Mouse (Mus musculus) midbrain, embryonic 16.5 days (tissue): ENCODE results near the gene Supt4a. TPM values are rescaled to one million over a fixed set of nuclear protein-coding genes. Genes with fewer than 3 reads are reported as not detected.

Experiments
- ATAC-seq: fragments of 200-750 bp; cut with Nextera tagmentation; 2 replicates; pipeline ENCODE4 v1.8.0; 2017; ENCODE audit warnings: moderate TSS enrichment
- H3K27ac ChIP-seq: fragments of 300-500 bp; sonication (generic); 2 replicates; pipeline ENCODE4 v1.5.1; 2014; ENCODE audit warnings: mild to moderate bottlenecking, low read length, mixed read lengths
- H3K27me3 ChIP-seq: fragments of 300-500 bp; sonication (generic); 2 replicates; pipeline ENCODE4 v1.6.1; 2014; ENCODE audit warnings: low read depth, low read length, mixed read lengths; ENCODE audit not compliant: control insufficient read depth, insufficient read depth
- H3K36me3 ChIP-seq: fragments of 300-500 bp; sonication (generic); 2 replicates; pipeline ENCODE4 v1.6.1; 2014; ENCODE audit warnings: mild to moderate bottlenecking, low read length, moderate library complexity, mixed read lengths; ENCODE audit not compliant: control insufficient read depth, insufficient read depth
- H3K4me1 ChIP-seq: fragments of 300-500 bp; sonication (generic); 2 replicates; pipeline ENCODE4 v1.6.1; 2014; ENCODE audit warnings: mild to moderate bottlenecking, low read length, mixed read lengths; ENCODE audit not compliant: control insufficient read depth, insufficient read depth
- H3K4me2 ChIP-seq: fragments of 300-500 bp; sonication (generic); 2 replicates; pipeline ENCODE4 v1.6.1; 2014; ENCODE audit warnings: mild to moderate bottlenecking, low read length, mixed read lengths
- H3K4me3 ChIP-seq: fragments of 300-500 bp; sonication (generic); 2 replicates; pipeline ENCODE4 v1.5.1; 2014; ENCODE audit warnings: low read depth, mild to moderate bottlenecking, low read length, moderate library complexity, mixed read lengths
- H3K9ac ChIP-seq: fragments of 300-500 bp; sonication (generic); 2 replicates; pipeline ENCODE4 v1.6.1; 2014; ENCODE audit warnings: low read depth, low read length, mixed read lengths
- H3K9me3 ChIP-seq: fragments of 300-500 bp; sonication (generic); replicated peaks from 2 replicates; pipeline ENCODE4 v1.6.1; 2014; ENCODE audit warnings: mild to moderate bottlenecking, low read length, mixed read lengths; ENCODE audit not compliant: control insufficient read depth, poor library complexity, severe bottlenecking
- WGBS: fragments of 180-500 bp; shearing (Covaris S2); extraction: QIAGEN DNeasy Blood & Tissue Kit; methylation state at CpG from one replicate; pipeline ENCODE4 v1.1.7; 2014; 5-methylcytosine and 5-hydroxymethylcytosine counted together
- polyA plus RNA-seq: library from polyadenylated mRNA; unstranded; fragments of >200 nt; fragmentation: Nextera tagmentation; extraction: Ambion mirVana; gene quantifications from 2 replicates; pipeline ENCODE4 v1.2.1, GENCODE M21; 2015

Gene Supt4a
- polyA plus RNA-seq, 1 experiment from 2014 or later: 127 TPM

DNA sequence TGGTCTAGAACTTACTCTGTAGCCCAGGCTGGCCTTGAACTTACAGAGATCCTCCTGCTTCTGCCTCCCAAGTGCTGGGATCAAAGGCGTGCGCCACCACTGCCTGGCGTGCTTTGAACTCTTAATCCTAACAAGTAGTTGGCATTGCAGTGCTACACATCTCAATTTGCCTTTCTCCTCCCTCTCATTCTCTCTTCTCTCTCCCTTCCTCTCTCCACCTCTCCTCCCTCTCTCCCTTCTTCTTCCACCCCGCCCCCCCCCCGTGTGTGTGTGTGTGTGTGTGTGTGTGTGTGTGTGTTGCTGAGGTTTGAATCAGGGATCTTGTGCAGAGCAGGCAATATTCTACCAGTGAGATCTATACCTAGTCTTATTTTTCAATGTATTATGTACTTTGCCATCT lies 10.0 kb downstream of the Supt4a start:
- WGBS: 97% methylated on average over 3 of the region's 5 CpGs
- no peaks in the 10 kb centered on the region for H3K27me3 ChIP-seq
- H3K27ac ChIP-seq: no peak overlapping the region
- ATAC-seq: no peak
- no peaks in the 10 kb centered on the region for H3K4me1 ChIP-seq
- peaks cover 15% of the 10 kb centered on the region for H3K36me3 ChIP-seq
- H3K4me2 ChIP-seq: no peak overlapping the region
- H3K4me3 ChIP-seq: no peak overlapping the region
- no peaks in the 10 kb centered on the region for H3K9me3 ChIP-seq
- H3K9ac ChIP-seq: no peak overlapping the region

DNA sequence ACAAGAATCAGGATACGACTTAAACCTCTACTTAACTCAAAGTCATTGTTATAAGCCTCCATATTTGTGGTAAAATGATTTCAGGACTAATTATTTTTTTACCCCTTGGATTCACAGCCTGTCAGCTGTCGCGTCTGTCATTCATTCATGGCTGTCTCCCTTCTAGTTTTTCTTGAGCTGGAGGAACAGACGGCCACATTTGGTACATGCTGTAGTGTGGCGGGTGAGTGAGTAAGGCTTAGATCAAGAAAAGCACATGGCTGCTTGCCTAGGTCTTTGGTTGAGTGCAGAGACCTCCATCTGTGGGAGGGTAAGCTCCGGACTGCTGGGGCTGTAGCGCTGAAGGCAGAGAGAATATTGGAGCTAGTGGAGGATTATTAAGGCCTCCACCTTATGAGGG lies 10.4 kb downstream of the Supt4a start:
- Histone ChIP-seq H3K4me2 (no peak overlapping the region), H3K36me3 (peaks cover 14% of the 10 kb centered on the region), H3K4me3 (no peak overlapping the region), H3K27me3 (no peaks in the 10 kb centered on the region), H3K4me1 (no peaks in the 10 kb centered on the region), H3K27ac (no peak overlapping the region), H3K9me3 (no peaks in the 10 kb centered on the region), H3K9ac (no peak overlapping the region)
- WGBS: 90% methylated on average over 7 of the region's 7 CpGs
- ATAC-seq: no peak

DNA sequence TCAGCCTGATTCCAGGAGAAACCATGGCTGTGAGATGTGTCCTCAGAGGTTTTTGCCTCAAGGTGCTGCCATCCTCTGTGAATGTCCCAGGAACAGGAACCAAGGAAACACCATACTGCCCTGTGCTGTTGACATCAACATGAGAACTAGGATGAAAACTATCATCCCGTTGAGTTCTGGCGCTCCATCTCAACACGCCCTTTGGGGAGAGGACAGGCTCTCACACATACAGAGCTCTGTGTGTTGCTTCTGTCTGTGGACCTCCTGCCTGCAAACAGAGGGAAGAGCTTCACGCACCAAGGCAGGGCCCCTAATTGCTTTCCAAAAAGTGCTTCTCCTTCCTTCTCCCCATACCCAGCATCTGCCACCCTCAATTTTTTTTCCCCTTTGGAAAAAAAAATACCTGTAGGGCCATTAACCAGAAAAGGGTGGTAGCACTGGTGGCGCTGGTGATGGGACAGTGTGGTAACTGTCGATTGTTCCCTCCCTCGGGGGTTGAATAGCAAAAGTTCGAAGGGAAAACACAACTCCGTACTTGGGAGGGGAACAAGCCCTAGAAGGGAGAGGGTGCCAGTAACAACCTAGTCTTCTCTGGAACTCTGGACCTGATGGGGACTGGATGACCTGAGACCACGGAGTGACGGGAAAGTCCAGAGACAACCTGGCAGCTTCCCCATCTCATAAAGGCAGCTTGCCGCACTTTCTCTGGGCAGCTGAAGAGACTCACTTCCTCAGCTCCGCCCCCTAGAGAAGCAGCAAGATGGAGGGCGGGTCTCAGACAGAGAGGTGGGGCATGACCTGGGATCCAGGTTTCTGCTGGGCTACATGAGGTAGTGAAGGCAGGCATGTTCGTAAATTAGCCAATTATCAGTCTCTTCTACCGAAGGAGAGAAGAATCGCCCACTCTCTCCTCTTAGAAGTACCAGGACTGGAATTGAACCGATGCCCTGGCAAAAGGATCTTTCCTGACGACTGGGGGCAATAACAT lies 11.1 kb downstream of the Supt4a start:
- 42% methylated on average over 19 of the region's 19 CpGs for WGBS
- Histone ChIP-seq H3K27me3 (no peaks in the 10 kb centered on the region), H3K4me1 (no peaks in the 10 kb centered on the region), H3K4me2 (no peak overlapping the region), H3K27ac (no peak overlapping the region), H3K36me3 (peaks cover 10% of the 10 kb centered on the region), H3K9me3 (no peaks in the 10 kb centered on the region), H3K4me3 (no peak overlapping the region), H3K9ac (no peak overlapping the region)
- no peak for ATAC-seq

DNA sequence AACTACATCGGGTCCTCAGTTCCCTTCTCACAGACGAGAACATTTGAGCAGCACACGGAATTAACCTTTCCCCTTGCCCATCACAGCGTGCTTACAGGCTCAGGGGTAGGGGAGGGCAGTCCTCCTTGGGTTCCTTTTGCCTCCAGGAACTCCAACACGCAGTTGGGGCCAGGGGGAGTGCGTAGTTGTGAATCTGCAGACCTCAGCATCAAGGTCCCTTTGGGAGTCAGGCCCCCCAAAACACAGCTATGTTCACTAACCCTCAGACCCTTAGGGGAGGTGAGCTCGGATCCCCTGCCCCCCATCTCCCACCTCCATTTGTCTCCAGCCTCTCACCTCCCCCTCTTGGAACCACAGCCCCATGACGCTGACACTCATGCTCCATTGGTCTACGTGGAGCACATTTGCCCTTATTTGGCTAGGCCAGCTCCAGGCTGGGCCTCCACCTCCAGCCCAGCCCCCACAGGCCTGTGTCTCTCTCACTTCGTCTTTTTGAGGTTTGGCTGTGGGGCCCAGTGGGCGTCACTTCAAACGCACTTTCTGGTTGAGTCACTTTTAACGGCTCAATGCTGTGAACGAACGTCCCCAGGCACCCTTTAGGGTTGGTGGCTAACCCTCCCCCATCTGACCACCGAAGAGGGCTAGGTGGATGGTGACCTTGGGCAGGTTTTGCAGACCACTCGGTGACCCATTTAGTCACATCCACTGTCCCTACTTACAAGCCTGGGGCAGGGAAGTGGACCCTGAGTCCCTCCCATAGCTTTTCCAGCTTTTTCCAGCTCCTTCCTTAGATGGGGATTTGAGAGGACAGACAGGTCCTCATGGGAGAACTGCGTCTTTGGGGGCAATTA lies 12.1 kb downstream of the Supt4a start:
- peaks cover 3% of the 10 kb centered on the region for H3K36me3 ChIP-seq
- no peak for ATAC-seq
- no peak overlapping the region for H3K9ac ChIP-seq
- no peaks in the 10 kb centered on the region for H3K4me1 ChIP-seq
- no peak overlapping the region for H3K4me2 ChIP-seq
- H3K9me3 ChIP-seq: no peaks in the 10 kb centered on the region
- H3K27me3 ChIP-seq: no peaks in the 10 kb centered on the region
- H3K4me3 ChIP-seq: no peak overlapping the region
- WGBS: 65% methylated on average over 18 of the region's 18 CpGs
- H3K27ac ChIP-seq: no peak overlapping the region

DNA sequence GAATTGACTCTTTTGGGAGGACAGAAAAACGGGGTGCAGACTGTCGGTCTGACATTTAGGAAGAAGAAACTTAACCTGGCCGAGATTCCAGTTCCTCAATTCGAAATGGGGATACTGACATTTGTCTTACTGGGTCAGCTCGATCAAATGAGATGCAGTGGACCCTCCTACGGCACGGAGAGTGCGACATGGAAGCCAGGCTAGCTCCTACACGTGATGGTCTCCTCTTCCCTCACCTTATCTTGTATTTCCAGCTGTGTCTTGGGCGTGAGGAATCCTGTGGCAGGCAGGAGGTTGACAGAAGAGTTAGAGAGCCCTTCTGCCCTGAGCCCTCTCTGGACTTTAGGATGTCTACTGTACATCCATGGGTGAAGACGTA lies 12.7 kb downstream of the Supt4a start:
- ATAC-seq: no peak

DNA sequence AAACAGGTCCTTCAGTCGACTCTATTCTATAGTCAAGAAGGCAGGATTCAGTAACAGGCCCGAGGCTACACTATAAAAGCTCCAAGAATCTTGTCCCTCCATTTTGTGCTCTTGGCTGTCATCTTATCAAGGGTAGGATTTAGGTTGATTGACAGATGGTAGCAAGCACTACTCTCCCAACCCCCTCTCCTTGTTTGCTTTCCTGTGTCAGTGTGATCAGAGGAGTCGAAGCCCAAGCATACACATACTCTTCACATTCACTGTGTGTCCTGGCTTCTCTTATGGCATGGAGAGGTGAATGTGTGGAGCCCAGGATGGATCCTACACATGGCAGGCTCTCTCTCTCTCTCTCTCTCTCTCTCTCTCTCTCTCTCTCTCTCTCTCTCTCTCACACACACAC lies 13.2 kb downstream of the Supt4a start:
- no peaks in the 10 kb centered on the region for H3K36me3 ChIP-seq
- whole genome bisulfite sequencing: 82% methylated on average over 3 of the region's 3 CpGs

More for the DNA sequence above, 12.7 kb downstream of the Supt4a start:
- Histone ChIP-seq H3K36me3 (no peaks in the 10 kb centered on the region; the same call in 1 of the 2 replicates), H3K4me1 (no peaks in the 10 kb centered on the region), H3K9ac (no peak overlapping the region), H3K27me3 (no peaks in the 10 kb centered on the region), H3K4me3 (no peak overlapping the region), H3K9me3 (no peaks in the 10 kb centered on the region), H3K4me2 (no peak overlapping the region), H3K27ac (no peak overlapping the region)
- WGBS: 87% methylated on average over 11 of the region's 11 CpGs

DNA sequence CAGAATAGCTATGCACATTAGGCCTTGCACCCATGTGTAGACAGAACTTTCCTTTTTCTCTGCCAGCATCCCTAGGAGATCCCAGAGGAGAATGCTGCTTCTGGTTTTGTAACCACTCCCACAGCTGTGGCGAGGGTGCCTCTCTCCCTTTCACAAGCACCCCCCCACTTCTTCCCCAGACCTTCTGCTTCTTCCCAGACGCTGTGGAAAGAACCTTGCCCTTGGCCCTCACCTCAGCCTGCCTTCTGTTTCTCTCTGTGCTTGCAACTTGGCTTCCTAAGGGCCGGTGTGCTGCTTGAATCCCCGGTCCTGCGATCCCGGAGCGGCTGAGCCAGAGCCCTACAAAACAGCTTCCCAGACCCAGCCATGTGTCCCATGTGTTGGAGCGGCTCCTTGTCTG lies 13.7 kb downstream of the Supt4a start:
- H3K4me2 ChIP-seq: no peak overlapping the region
- H3K36me3 ChIP-seq: no peaks in the 10 kb centered on the region
- no peak overlapping the region for H3K9ac ChIP-seq
- WGBS: 83% methylated on average over 8 of the region's 8 CpGs
- no peaks in the 10 kb centered on the region for H3K4me1 ChIP-seq
- no peak overlapping the region for H3K4me3 ChIP-seq
- H3K27me3 ChIP-seq: no peaks in the 10 kb centered on the region
- H3K27ac ChIP-seq: no peak overlapping the region
- ATAC-seq: no peak
- H3K9me3 ChIP-seq: no peaks in the 10 kb centered on the region

More for the DNA sequence above, 13.2 kb downstream of the Supt4a start:
- Histone ChIP-seq H3K4me2 (no peak overlapping the region), H3K9me3 (no peaks in the 10 kb centered on the region), H3K9ac (no peak overlapping the region), H3K27me3 (no peaks in the 10 kb centered on the region), H3K4me3 (no peak overlapping the region), H3K4me1 (no peaks in the 10 kb centered on the region), H3K27ac (no peak overlapping the region)
- ATAC-seq: no peak

DNA sequence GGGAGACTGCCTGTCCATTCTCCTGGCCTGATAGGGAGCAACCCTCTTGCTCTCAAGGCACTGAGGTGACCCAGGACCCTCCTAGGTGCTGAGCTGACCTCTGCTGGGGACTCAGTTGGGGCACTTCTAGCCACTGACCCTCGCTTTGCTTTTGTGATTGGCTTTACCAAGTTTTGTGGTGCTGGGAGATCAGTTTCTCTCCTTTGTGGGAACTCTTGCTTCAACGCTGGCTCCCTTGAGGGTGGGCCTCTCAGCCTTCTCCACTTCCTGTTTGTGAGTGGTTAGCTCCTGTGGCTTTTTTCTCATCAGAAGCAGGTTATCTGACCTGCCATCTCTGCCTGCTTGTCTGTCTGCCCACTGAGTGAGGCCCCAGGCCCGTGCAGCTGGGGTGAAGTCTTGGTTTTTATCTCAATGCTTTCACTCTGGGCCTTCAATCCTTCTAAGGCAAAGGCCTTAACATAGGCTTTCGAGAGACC lies 14.2 kb downstream of the Supt4a start:
- Histone ChIP-seq H3K27ac (no peak overlapping the region), H3K4me2 (no peak overlapping the region), H3K4me3 (no peak overlapping the region), H3K36me3 (no peaks in the 10 kb centered on the region), H3K9me3 (no peaks in the 10 kb centered on the region), H3K9ac (no peak overlapping the region), H3K4me1 (no peaks in the 10 kb centered on the region), H3K27me3 (no peaks in the 10 kb centered on the region)
- 66% methylated on average over 4 of the region's 4 CpGs for WGBS
- ATAC-seq: no peak

DNA sequence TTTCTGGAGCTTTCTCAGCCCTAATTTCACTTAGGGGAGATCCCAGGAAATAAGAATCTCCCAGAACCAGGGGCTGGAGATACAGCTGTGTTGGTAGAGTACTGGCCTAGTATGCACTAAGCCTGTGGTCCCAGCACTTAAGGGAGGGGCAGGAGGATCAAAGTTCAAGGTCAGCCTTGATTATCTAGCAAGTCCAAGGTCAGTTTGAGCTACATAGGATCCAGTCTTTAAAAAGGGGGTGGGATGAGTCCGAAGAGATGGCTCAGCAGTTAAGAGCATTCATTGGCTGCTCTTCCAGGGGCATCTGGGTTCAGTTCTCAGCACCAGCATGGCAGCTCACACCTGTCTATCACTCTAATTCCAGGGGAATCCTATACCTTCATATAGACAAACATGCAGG lies 15.0 kb downstream of the Supt4a start:
- H3K27ac ChIP-seq: no peak overlapping the region
- ATAC-seq: no peak
- H3K36me3 ChIP-seq: no peaks in the 10 kb centered on the region
- H3K4me3 ChIP-seq: no peak overlapping the region
- WGBS: 81% methylated on average over 1 of the region's 1 CpGs
- no peaks in the 10 kb centered on the region for H3K27me3 ChIP-seq
- no peak overlapping the region for H3K9ac ChIP-seq
- no peaks in the 10 kb centered on the region for H3K4me1 ChIP-seq
- no peaks in the 10 kb centered on the region for H3K9me3 ChIP-seq
- H3K4me2 ChIP-seq: no peak overlapping the region
